Mouse (Mus musculus): ENCODE measurements at regions not wholly inside any gene's neighbourhood (a gene's known extent, or its start where the extent isn't known, plus 50 kb on each side); places are given as distances from the start of the nearest gene placed in this dataset.
"Not testable (repeated sequence)": the region's sequence is repeated elsewhere in the genome, so short reads cannot be mapped to it uniquely, and the experiment has no call there.

- Histone ChIP-seq H3K27ac (ENCODE audit: poor library complexity, severe bottlenecking) (no peak overlapping the region), H3K4me3 (no peak overlapping the region), H3K4me2 (no peak overlapping the region), H3K27me3 (replicated peaks) (peaks cover 23% of the 10 kb centered on the region), H3K36me3 (no peaks in the 10 kb centered on the region), H3K9ac (no peak overlapping the region), H3K9me3 (replicated peaks) (peaks cover 2% of the 10 kb centered on the region; the same call in 1 of the 2 replicates), H3K4me1 (replicated peaks) (no peaks in the 10 kb centered on the region)
- no peak for ATAC-seq (ENCODE audit: insufficient number of reproducible peaks, low FRiP score)
- WGBS: 84% methylated on average over 3 of the region's 3 CpGs
Observed at GRCm38 (mm10) chr10:117566204-117566603, 63.1 kb upstream of the Cpm start.

GRCm38 (mm10) chr10:117565529-117566086 is 63.7 kb upstream of the Cpm start:
- H3K4me3 ChIP-seq: no peak overlapping the region
- WGBS: 89% methylated on average over 4 of the region's 4 CpGs
- ATAC-seq (ENCODE audit: insufficient number of reproducible peaks, low FRiP score): no peak

GRCm38 (mm10) chr10:117565110-117565509 is 64.2 kb upstream of the Cpm start:
- no peak overlapping the region for H3K9ac ChIP-seq
- WGBS: 85% methylated on average over 3 of the region's 3 CpGs
- H3K27ac ChIP-seq (ENCODE audit: poor library complexity, severe bottlenecking): no peak overlapping the region
- H3K27me3 ChIP-seq (replicated peaks): peaks cover 17% of the 10 kb centered on the region
- H3K4me1 ChIP-seq (replicated peaks): no peaks in the 10 kb centered on the region
- no peak overlapping the region for H3K4me3 ChIP-seq
- H3K4me2 ChIP-seq: no peak overlapping the region
- no peak for ATAC-seq (ENCODE audit: insufficient number of reproducible peaks, low FRiP score)
- no peaks in the 10 kb centered on the region for H3K36me3 ChIP-seq
- H3K9me3 ChIP-seq (replicated peaks): peaks cover 2% of the 10 kb centered on the region; the same call in 1 of the 2 replicates

More at GRCm38 (mm10) chr10:117565529-117566086, 63.7 kb upstream of the Cpm start:
- no peak overlapping the region for H3K4me2 ChIP-seq
- no peaks in the 10 kb centered on the region for H3K36me3 ChIP-seq
- no peak overlapping the region for H3K27ac ChIP-seq (ENCODE audit: poor library complexity, severe bottlenecking)
- H3K9ac ChIP-seq: no peak overlapping the region
- H3K27me3 ChIP-seq (replicated peaks): peaks cover 20% of the 10 kb centered on the region
- no peaks in the 10 kb centered on the region for H3K4me1 ChIP-seq (replicated peaks)
- peaks cover 2% of the 10 kb centered on the region; the same call in 1 of the 2 replicates for H3K9me3 ChIP-seq (replicated peaks)

DNA sequence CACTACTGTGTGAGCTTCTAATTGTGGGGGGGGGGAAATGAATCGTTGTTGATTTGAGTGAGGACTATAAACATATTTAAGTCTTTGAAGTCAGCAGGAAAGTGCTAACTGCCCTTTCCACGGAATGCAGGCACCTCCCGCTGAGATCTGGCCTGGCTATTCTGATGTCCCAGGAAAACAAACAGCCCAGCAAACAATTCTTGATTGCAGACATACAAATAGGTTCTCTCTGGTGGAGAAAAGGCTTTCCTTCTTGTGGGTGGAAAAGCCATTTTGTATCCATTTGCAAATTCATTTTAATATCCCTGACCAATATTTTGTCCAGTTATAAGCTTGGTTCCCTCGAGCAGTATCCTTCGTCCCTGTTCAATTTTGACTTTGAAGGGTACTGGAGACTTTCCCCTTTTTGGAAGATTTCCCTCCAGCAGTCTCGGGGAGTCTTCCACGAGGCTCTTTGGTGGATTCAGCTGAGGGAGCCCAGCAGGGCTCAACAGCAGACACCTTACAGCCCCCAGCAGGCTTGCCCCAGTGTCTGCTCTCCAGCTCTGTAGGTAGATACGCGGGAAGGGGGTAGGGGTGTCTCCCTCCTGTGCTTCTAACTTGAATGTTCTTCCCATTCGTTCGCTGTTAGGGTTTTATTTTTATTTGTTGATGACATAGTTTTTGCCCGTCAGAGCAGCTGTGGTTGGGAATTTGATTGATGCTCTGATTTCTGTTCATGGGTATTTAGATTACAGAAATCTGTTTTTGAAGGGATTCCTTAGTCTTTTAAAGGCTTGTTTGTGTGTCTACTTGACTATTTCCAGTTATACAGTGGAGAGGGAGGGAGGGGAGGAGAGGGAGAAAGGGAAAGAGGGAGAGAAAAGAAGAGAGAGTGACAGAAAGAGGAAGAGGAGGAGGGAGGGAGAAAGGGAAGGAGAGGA is 64.9 kb upstream of the Cpm start:
- no peak overlapping the region for H3K9ac ChIP-seq
- no peak overlapping the region for H3K27ac ChIP-seq (ENCODE audit: poor library complexity, severe bottlenecking)
- no peaks in the 10 kb centered on the region for H3K4me1 ChIP-seq (replicated peaks)
- no peaks in the 10 kb centered on the region for H3K36me3 ChIP-seq
- ATAC-seq (ENCODE audit: insufficient number of reproducible peaks, low FRiP score): no peak
- WGBS: 38% methylated on average over 12 of the region's 12 CpGs
- peaks cover 13% of the 10 kb centered on the region; the same call in 1 of the 2 replicates for H3K27me3 ChIP-seq (replicated peaks)
- H3K4me3 ChIP-seq: no peak overlapping the region
- H3K4me2 ChIP-seq: no peak overlapping the region
- peaks cover 2% of the 10 kb centered on the region; the same call in 1 of the 2 replicates for H3K9me3 ChIP-seq (replicated peaks)

- WGBS: 68% methylated on average over 8 of the region's 8 CpGs
- Histone ChIP-seq H3K4me2 (no peak overlapping the region), H3K4me1 (replicated peaks) (no peaks in the 10 kb centered on the region), H3K9me3 (replicated peaks) (peaks cover 2% of the 10 kb centered on the region; the same call in 1 of the 2 replicates), H3K9ac (no peak overlapping the region), H3K4me3 (no peak overlapping the region), H3K27ac (ENCODE audit: poor library complexity, severe bottlenecking) (no peak overlapping the region), H3K27me3 (replicated peaks) (0 out of 2 replicates have a peak, but pooled peaks cover 5% of the 10 kb centered on the region), H3K36me3 (no peaks in the 10 kb centered on the region)
- ATAC-seq (ENCODE audit: insufficient number of reproducible peaks, low FRiP score): no peak
Observed at GRCm38 (mm10) chr10:117563429-117564117, 65.7 kb upstream of the Cpm start.

- not testable (repeated sequence) for H3K27me3 ChIP-seq (replicated peaks); H3K27ac ChIP-seq (ENCODE audit: poor library complexity, severe bottlenecking); H3K4me2 ChIP-seq; H3K4me1 ChIP-seq (replicated peaks); H3K9ac ChIP-seq; H3K36me3 ChIP-seq; ATAC-seq (ENCODE audit: insufficient number of reproducible peaks, low FRiP score); H3K4me3 ChIP-seq; H3K9me3 ChIP-seq (replicated peaks)
- 74% methylated on average over 3 of the region's 3 CpGs for WGBS
Observed at GRCm38 (mm10) chr10:117562850-117563248, 66.5 kb upstream of the Cpm start.

DNA sequence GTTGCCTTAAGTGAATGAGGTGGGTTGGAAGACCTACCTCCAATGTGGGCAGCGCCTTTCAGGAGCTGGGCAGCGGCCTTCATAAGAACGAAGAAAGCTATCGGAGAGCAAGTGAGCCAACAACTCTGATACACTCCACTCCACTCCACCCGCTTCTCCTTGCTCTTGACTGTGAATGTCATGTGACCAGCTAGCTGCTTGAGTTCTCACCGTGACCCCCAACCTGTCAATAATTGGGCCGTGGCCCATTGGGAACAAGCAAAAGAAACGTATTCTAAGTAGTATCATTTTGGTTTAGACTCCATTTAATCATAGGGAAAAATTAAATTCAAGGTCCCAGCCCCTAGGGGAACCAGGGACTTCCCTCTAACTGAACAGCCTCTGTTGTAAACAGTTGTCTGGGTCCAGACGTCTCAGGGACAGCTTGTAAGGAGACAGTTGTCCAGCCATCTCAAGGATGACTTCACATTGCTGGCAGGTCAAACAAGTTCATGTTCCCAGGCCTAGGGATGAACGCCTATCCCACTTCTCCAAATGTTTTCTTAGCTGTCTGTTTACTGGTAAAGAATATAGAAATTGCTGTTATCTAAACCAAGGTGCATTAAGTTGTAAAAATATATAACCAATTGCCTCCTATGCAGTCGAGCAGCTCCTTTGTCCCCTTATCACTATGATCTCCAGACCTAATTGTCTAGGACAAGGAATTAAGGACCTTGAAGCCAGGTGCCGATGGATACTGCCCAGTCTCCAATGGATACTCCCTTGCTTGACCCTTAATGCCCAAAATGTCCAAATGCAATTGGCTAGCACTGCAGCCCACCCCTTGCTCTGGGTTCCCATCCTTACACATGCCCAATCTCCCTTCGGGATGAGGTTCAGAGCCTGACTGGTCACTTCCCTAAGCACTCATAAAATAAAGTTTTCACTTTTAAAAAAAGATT is 67.1 kb upstream of the Cpm start:
- Histone ChIP-seq H3K9me3 (replicated peaks) (peaks cover 2% of the 10 kb centered on the region; the same call in 1 of the 2 replicates), H3K27me3 (replicated peaks) (0 out of 2 replicates have a peak, but pooled peaks cover 3% of the 10 kb centered on the region), H3K27ac (ENCODE audit: poor library complexity, severe bottlenecking) (no peak overlapping the region), H3K4me1 (replicated peaks) (no peaks in the 10 kb centered on the region), H3K4me3 (no peak overlapping the region), H3K36me3 (no peaks in the 10 kb centered on the region), H3K4me2 (no peak overlapping the region), H3K9ac (no peak overlapping the region)
- no peak for ATAC-seq (ENCODE audit: insufficient number of reproducible peaks, low FRiP score)
- 78% methylated on average over 13 of the region's 13 CpGs for WGBS

DNA sequence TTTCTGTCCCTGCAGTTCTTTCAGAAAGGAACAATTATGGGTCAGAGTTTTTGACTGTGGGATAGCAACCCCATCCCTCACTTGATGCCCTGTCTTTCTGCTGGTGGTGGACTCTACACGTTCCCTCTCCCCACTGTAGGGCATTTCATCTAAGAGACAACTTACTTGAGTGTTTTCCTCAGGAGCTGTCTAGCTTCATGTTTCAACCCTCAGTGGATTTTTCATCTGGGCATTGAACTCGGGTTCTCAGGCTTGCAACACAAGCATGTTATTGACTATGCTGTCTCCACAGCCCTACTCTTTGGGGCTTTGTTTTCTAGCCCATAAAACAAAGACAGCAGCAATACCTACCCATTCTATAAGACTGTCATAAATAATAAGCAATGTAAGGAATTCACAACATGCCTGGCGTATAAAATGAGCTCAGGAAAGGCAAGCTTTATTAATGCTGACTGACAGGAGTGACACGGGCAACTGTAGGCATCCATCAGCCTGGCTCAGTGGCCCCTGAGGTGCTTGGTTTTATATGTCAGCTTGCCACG is 68.0 kb upstream of the Cpm start:
- Histone ChIP-seq H3K9me3 (replicated peaks) (0 out of 2 replicates have a peak, but pooled peaks cover 2% of the 10 kb centered on the region), H3K4me3 (no peak overlapping the region), H3K36me3 (no peaks in the 10 kb centered on the region), H3K4me1 (replicated peaks) (no peaks in the 10 kb centered on the region), H3K27me3 (replicated peaks) (0 out of 2 replicates have a peak, but pooled peaks cover 3% of the 10 kb centered on the region), H3K27ac (ENCODE audit: poor library complexity, severe bottlenecking) (no peak overlapping the region), H3K9ac (no peak overlapping the region), H3K4me2 (no peak overlapping the region)
- 70% methylated on average over 5 of the region's 5 CpGs for WGBS
- ATAC-seq (ENCODE audit: insufficient number of reproducible peaks, low FRiP score): no peak

GRCm38 (mm10) chr10:117560396-117561278 is 68.7 kb upstream of the Cpm start:
- ATAC-seq (ENCODE audit: insufficient number of reproducible peaks, low FRiP score): no peak
- Histone ChIP-seq H3K36me3 (no peaks in the 10 kb centered on the region), H3K4me1 (replicated peaks) (no peaks in the 10 kb centered on the region), H3K9me3 (replicated peaks) (no peaks in the 10 kb centered on the region), H3K4me2 (no peak overlapping the region), H3K27me3 (replicated peaks) (peaks cover 3% of the 10 kb centered on the region; the same call in 1 of the 2 replicates), H3K27ac (ENCODE audit: poor library complexity, severe bottlenecking) (no peak overlapping the region), H3K9ac (no peak overlapping the region), H3K4me3 (no peak overlapping the region)
- WGBS: 50% methylated on average over 9 of the region's 9 CpGs
